In the genomic region with DNA sequence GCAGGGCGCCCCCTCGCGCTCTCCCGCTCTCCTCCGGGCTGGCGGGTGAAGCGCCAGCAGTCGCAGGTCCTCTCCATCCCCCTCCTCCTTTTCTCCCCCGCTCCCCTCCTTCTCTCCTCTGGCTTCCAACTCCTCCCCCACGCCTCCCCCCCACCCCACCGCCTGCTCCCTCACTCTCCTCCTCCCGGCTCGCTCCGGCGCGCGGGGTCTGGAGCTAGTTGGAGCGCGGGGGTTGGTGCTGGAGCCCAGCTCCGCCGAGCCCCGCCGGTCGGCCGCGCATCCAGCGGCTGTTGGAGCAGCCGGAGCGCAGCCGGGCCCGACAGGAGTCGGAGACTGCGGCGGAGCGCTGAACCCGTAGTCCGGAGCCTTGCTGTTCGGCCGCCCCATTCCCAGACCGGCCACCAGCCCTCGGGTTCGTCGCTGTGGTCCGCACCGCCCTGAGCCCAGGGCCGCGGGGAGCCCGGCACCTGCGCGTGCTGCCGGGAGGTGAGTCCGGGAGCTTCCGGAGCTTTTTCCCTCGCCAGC, we compare ENCODE assay signal across 8 mouse cellular contexts. TPM values are rescaled to one million over a fixed set of nuclear protein-coding genes. Genes with fewer than 3 reads are reported as not detected.
DNase-seq lines count a peak whose midpoint lies in the region; ATAC-seq lines count a peak whose summit lies in the region.

Gene Sema5b, plus strand, starts transcription at position 29 of the 525 bp plus-strand sequence.

- H3K36me3 ChIP-seq in limb, embryonic 13.5 days, result no peaks in the 10 kb centered on the region
- peaks cover 2% of the 10 kb centered on the region; the same call in 1 of the 2 replicates for H3K36me3 ChIP-seq in neural tube, embryonic 12.5 days

- H3K4me1 ChIP-seq in limb, embryonic 13.5 days, result peaks cover 21% of the 10 kb centered on the region
- H3K4me1 ChIP-seq in neural tube, embryonic 12.5 days, result peaks cover 21% of the 10 kb centered on the region; the same call in 1 of the 2 replicates

- H3K9me3 ChIP-seq in limb, embryonic 13.5 days, result no peaks in the 10 kb centered on the region
- H3K9me3 ChIP-seq in neural tube, embryonic 12.5 days, result no peaks in the 10 kb centered on the region

- H3K4me2 ChIP-seq in limb, embryonic 13.5 days (replicated peaks), result peak within 1 kb of the TSS; percentile 97
- peak within 1 kb of the TSS; percentile 82 for H3K4me2 ChIP-seq in neural tube, embryonic 12.5 days (replicated peaks)

- peak; percentile 86 for ATAC-seq in limb, embryonic 13.5 days (ENCODE audit: low FRiP score, low read depth)
- ATAC-seq in neural tube, embryonic 12.5 days (ENCODE audit: low FRiP score, low read depth), result peak; percentile 86

- under 1% methylated on average over 53 of the region's 54 CpGs for WGBS in limb, embryonic 13.5 days
- under 1% methylated on average over 53 of the region's 54 CpGs for WGBS in neural tube, embryonic 12.5 days

- DNase-seq in heart, adult 11 months, result peak; percentile 90
- no peak for DNase-seq in heart, adult 8-10 months (ENCODE audit: low spot score)
- DNase-seq in embryo, embryonic 10 days (ENCODE audit: low spot score), result peak; percentile 85
- peak; percentile 48 to 57 for DNase-seq in gastrocnemius, postnatal 4 days (ENCODE audit: low spot score in 2 of 2)
- peak; percentile 30 for DNase-seq in kidney, adult 9 months
- no peak for DNase-seq in spleen, adult 18-20 months

- peak within 1 kb of the TSS; percentile 74 for H3K9ac ChIP-seq in limb, embryonic 13.5 days
- peak within 1 kb of the TSS; percentile 87 for H3K9ac ChIP-seq in neural tube, embryonic 12.5 days

- peak within 1 kb of the TSS; percentile 64 for H3K4me3 ChIP-seq in limb, embryonic 13.5 days
- peak within 1 kb of the TSS; percentile 79 for H3K4me3 ChIP-seq in neural tube, embryonic 12.5 days

- peaks cover 77% of the 10 kb centered on the region for H3K27me3 ChIP-seq in limb, embryonic 13.5 days
- 0 out of 2 replicates have a peak, but pooled peaks cover 6% of the 10 kb centered on the region for H3K27me3 ChIP-seq in neural tube, embryonic 12.5 days (replicated peaks)

- peak within 1 kb of the TSS; percentile 39 for H3K27ac ChIP-seq in limb, embryonic 13.5 days
- H3K27ac ChIP-seq in neural tube, embryonic 12.5 days, result peak within 1 kb of the TSS; percentile 66

RNA-seq across cellular contexts. Expression of gene Sema5b, which starts in this region (rescaled TPM):
- total RNA-seq in heart, adult 8-10 months (2022), result 1 to 10 TPM; 1.6 to 3.1 (median 1.9) TPM
- 1 to 10 TPM; 6.8 to 7.2 TPM for total RNA-seq in gastrocnemius, postnatal 4 days (2021)
- polyA plus RNA-seq in limb, embryonic 13.5 days (2015; fragmentation: Nextera tagmentation; extraction: Ambion mirVana), result 6.4 and 6.8 TPM in 2 replicates
- polyA plus RNA-seq in neural tube, embryonic 12.5 days (2016; fragmentation: Nextera tagmentation; extraction: Ambion mirVana), result 43.2 and 46.1 TPM in 2 replicates

Comparison
In these comparisons a context has a peak if more than half of its experiments do, and no peak if none do; other contexts are left out.
1. DNase-seq: peak in heart, adult 11 months (single experiment), embryo, embryonic 10 days (single experiment), gastrocnemius, postnatal 4 days (2 of 2) and kidney, adult 9 months (single experiment); none in heart, adult 8-10 months (single experiment) and spleen, adult 18-20 months (0 of 2).